Mouse (Mus musculus): ENCODE measurements at regions not wholly inside any gene's neighbourhood (a gene's known extent, or its start where the extent isn't known, plus 50 kb on each side); places are given as distances from the start of the nearest gene placed in this dataset.
A peak's percentile ranks its signal among the peaks of the same experiment; 100 is the strongest.

DNA sequence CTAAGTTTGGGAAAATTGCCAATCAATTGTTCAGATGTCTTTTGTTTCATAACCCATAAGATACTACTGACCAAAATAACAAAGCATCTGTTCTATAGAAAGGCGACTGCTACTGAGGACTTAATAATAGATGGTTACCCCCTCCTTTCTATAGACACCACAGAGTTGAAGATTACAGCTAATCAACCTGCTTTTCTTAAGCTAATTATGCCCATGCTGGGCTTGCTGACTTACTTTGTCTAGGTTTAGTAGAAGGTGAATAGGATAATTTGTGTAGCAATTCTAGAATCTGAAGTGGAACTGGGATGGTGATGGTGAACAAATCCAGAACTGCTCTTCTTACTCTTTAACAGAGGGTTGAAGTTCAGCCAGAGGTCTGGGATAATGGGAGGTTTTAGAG lies 53.8 kb upstream of the Tbx18 start:
- no peaks in the 10 kb centered on the region for H3K9me3 ChIP-seq (ENCODE audit: control insufficient read depth, low read length)
- no peak for DNase-seq (ENCODE audit: low spot score)
- ATAC-seq (ENCODE audit: low FRiP score, low read depth): no peak
- H3K27ac ChIP-seq (replicated peaks; ENCODE audit: low read depth, low read length): no peak overlapping the region
- no peaks in the 10 kb centered on the region for H3K36me3 ChIP-seq (ENCODE audit: control insufficient read depth, insufficient read depth, low read length)
- H3K4me2 ChIP-seq (replicated peaks; ENCODE audit: low read depth, low read length, severe bottlenecking): no peak overlapping the region
- 79% methylated on average over 1 of the region's 1 CpGs for WGBS
- no peak for TF ChIP-seq POLR2A (IDR thresholded peaks at IDR 0.05; ENCODE audit: borderline replicate concordance, extremely low read depth, insufficient read depth, insufficient read length)
- no peak overlapping the region for H3K9ac ChIP-seq (ENCODE audit: low read depth, low read length, severe bottlenecking)
- H3K27me3 ChIP-seq (ENCODE audit: control insufficient read depth, insufficient read depth, low read length): no peaks in the 10 kb centered on the region
- H3K4me1 ChIP-seq (ENCODE audit: control insufficient read depth, insufficient read depth, low read length): 0 out of 2 replicates have a peak, but pooled peaks cover 4% of the 10 kb centered on the region
- H3K4me3 ChIP-seq (replicated peaks; ENCODE audit: low read length): no peak overlapping the region

DNA sequence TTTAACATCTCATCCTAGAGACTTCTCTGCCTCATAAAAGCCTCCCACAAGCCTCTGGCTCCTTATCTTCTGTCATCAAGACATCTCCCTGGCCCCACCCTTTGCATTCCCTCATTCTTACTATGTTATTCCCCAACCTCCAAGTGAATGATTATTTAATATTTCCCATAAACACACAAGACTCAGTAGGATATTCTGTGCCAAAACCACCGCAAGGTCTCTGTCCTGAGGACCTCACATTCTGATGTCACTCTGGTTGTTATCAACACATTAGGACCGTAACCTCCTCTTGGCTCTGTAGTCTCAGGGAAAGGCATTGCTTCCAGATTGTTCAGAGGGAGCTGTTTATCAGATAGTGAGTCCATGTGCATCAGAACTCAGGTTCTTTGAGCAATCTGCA lies 80.7 kb upstream of the Tbx18 start:
- H3K9ac ChIP-seq (ENCODE audit: low read depth, low read length, severe bottlenecking): no peak overlapping the region
- H3K36me3 ChIP-seq (ENCODE audit: control insufficient read depth, insufficient read depth, low read length): no peaks in the 10 kb centered on the region
- DNase-seq (ENCODE audit: low spot score): no peak
- TF ChIP-seq POLR2A (IDR thresholded peaks at IDR 0.05; ENCODE audit: borderline replicate concordance, extremely low read depth, insufficient read depth, insufficient read length): no peak
- ATAC-seq (ENCODE audit: low FRiP score, low read depth): no peak
- no peak overlapping the region for H3K4me2 ChIP-seq (replicated peaks; ENCODE audit: low read depth, low read length, severe bottlenecking)
- WGBS: 80% methylated on average over 2 of the region's 2 CpGs
- no peak overlapping the region for H3K27ac ChIP-seq (replicated peaks; ENCODE audit: low read depth, low read length)
- no peak overlapping the region for H3K4me3 ChIP-seq (replicated peaks; ENCODE audit: low read length)
- H3K9me3 ChIP-seq (ENCODE audit: control insufficient read depth, low read length): no peaks in the 10 kb centered on the region
- no peaks in the 10 kb centered on the region for H3K27me3 ChIP-seq (ENCODE audit: control insufficient read depth, insufficient read depth, low read length)
- H3K4me1 ChIP-seq (ENCODE audit: control insufficient read depth, insufficient read depth, low read length): no peaks in the 10 kb centered on the region

DNA sequence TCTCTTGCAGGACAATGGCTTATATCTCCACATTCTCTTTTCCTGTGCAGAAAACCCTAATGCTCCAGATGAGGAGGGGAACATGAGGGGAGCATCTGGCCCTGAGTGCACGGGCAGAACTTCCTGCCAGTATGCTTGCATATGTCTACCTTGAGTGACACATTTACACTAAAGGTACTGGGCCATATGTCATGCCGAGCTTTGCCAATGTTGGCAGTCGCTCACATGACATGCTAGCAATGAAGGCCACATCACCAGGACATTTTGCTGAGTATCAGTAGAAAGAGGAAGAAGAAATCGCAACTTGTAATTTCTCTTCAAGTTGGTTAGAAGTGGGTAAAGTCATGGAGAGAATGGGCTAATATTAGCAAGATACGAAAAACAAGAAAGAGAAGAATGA lies 91.2 kb upstream of the Tbx18 start:
- ATAC-seq (ENCODE audit: low FRiP score, low read depth): no peak
- WGBS: 75% methylated on average over 5 of the region's 5 CpGs

DNA sequence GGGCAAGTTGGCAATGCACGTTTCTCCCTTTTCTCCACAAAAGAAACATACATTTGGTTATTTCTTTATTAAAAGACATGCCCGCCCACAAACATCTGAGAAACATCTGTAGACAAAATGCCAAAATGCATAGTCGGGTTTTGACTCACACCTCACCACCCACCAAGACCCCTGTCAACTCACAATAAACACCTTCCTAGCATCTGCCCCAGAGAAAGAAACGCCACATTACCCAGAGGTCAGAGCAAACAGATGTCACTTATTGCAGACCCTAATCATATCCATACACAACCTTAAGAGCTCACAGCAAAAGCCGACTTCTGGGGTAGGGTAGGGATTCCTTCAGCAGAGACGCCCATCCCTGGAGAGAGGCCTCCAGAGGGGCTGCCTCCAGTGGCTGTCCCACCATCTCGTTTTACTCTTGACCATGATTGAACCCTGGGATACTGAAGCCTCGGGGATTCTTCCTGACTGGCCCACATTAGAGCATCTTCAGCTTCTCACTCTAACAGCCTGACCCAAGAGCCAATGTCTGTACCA lies 93.7 kb upstream of the Tbx18 start:
- no peaks in the 10 kb centered on the region for H3K36me3 ChIP-seq (ENCODE audit: control insufficient read depth, insufficient read depth, low read length)
- DNase-seq (ENCODE audit: low spot score) (peak; percentile 14), ATAC-seq (ENCODE audit: low FRiP score, low read depth) (no peak)
- no peaks in the 10 kb centered on the region for H3K27me3 ChIP-seq (ENCODE audit: control insufficient read depth, insufficient read depth, low read length)
- no peak overlapping the region for H3K27ac ChIP-seq (replicated peaks; ENCODE audit: low read depth, low read length)
- TF ChIP-seq POLR2A (IDR thresholded peaks at IDR 0.05; ENCODE audit: borderline replicate concordance, extremely low read depth, insufficient read depth, insufficient read length): no peak
- H3K9ac ChIP-seq (ENCODE audit: low read depth, low read length, severe bottlenecking): no peak overlapping the region
- H3K4me1 ChIP-seq (ENCODE audit: control insufficient read depth, insufficient read depth, low read length): 0 out of 2 replicates have a peak, but pooled peaks cover 4% of the 10 kb centered on the region
- H3K9me3 ChIP-seq (ENCODE audit: control insufficient read depth, low read length): no peaks in the 10 kb centered on the region
- 25% methylated on average over 8 of the region's 8 CpGs for WGBS
- no peak overlapping the region for H3K4me3 ChIP-seq (replicated peaks; ENCODE audit: low read length)
- H3K4me2 ChIP-seq (replicated peaks; ENCODE audit: low read depth, low read length, severe bottlenecking): no peak overlapping the region

More for the DNA sequence above, 91.2 kb upstream of the Tbx18 start:
- no peak overlapping the region for H3K27ac ChIP-seq (replicated peaks; ENCODE audit: low read depth, low read length)
- H3K9me3 ChIP-seq (ENCODE audit: control insufficient read depth, low read length): no peaks in the 10 kb centered on the region
- H3K27me3 ChIP-seq (ENCODE audit: control insufficient read depth, insufficient read depth, low read length): no peaks in the 10 kb centered on the region
- H3K4me1 ChIP-seq (ENCODE audit: control insufficient read depth, insufficient read depth, low read length): 0 out of 2 replicates have a peak, but pooled peaks cover 4% of the 10 kb centered on the region
- TF ChIP-seq POLR2A (IDR thresholded peaks at IDR 0.05; ENCODE audit: borderline replicate concordance, extremely low read depth, insufficient read depth, insufficient read length): no peak
- no peak overlapping the region for H3K4me3 ChIP-seq (replicated peaks; ENCODE audit: low read length)
- no peak overlapping the region for H3K9ac ChIP-seq (ENCODE audit: low read depth, low read length, severe bottlenecking)
- no peaks in the 10 kb centered on the region for H3K36me3 ChIP-seq (ENCODE audit: control insufficient read depth, insufficient read depth, low read length)
- no peak overlapping the region for H3K4me2 ChIP-seq (replicated peaks; ENCODE audit: low read depth, low read length, severe bottlenecking)
- DNase-seq (ENCODE audit: low spot score): no peak

DNA sequence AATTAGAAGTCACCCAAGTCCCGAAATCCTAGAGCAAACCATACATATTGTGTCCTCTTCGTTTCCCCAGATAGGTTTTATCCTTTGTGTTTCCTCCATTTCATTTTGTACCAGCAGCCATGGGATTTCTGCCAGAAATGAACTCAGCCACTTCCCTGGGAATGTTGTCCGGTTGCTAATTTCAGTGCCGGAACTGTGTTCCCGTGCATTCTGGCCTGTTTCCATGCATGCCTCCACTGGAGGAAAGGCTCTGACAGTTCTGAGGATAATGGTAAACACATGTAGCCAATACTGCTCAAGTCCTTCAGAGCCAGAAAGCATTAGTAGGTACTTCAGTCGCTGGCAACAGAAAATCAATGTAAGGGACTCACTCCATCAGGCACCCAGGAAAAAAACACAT lies 112.8 kb upstream of the Tbx18 start:
- H3K36me3 ChIP-seq (ENCODE audit: control insufficient read depth, insufficient read depth, low read length): no peaks in the 10 kb centered on the region
- no peak overlapping the region for H3K27ac ChIP-seq (replicated peaks; ENCODE audit: low read depth, low read length)
- H3K9me3 ChIP-seq (ENCODE audit: control insufficient read depth, low read length): no peaks in the 10 kb centered on the region
- ATAC-seq (ENCODE audit: low FRiP score, low read depth): peak; percentile 82
- DNase-seq (ENCODE audit: low spot score): peak; percentile 83
- H3K27me3 ChIP-seq (ENCODE audit: control insufficient read depth, insufficient read depth, low read length): no peaks in the 10 kb centered on the region
- no peak for TF ChIP-seq POLR2A (IDR thresholded peaks at IDR 0.05; ENCODE audit: borderline replicate concordance, extremely low read depth, insufficient read depth, insufficient read length)
- no peaks in the 10 kb centered on the region for H3K4me1 ChIP-seq (ENCODE audit: control insufficient read depth, insufficient read depth, low read length)
- H3K4me3 ChIP-seq (replicated peaks; ENCODE audit: low read length): no peak overlapping the region
- H3K4me2 ChIP-seq (replicated peaks; ENCODE audit: low read depth, low read length, severe bottlenecking): no peak overlapping the region
- 22% methylated on average over 6 of the region's 6 CpGs for WGBS
- H3K9ac ChIP-seq (ENCODE audit: low read depth, low read length, severe bottlenecking): no peak overlapping the region

DNA sequence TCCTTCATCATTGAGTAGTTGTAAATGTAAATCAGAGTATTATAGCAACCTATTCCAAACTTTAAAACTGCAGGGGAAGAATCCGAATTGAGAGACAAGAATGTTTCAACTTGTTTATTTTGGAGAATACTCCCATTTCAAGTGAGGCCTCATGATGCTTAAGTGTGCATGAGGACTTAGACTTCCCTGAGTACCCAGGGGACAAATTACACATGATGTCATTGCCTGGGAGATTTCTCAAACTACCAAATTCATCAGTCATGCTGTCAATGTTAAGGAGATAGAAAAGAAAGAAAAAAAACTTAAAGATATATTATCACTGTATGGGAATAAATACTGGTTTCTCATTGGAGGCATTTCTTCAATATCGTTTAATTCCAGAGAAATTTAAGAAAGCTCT lies 113.4 kb upstream of the Tbx18 start:
- H3K9me3 ChIP-seq (ENCODE audit: control insufficient read depth, low read length): no peaks in the 10 kb centered on the region
- H3K27me3 ChIP-seq (ENCODE audit: control insufficient read depth, insufficient read depth, low read length): no peaks in the 10 kb centered on the region
- TF ChIP-seq POLR2A (IDR thresholded peaks at IDR 0.05; ENCODE audit: borderline replicate concordance, extremely low read depth, insufficient read depth, insufficient read length): no peak
- WGBS: 77% methylated on average over 2 of the region's 2 CpGs
- ATAC-seq (ENCODE audit: low FRiP score, low read depth): no peak
- H3K4me1 ChIP-seq (ENCODE audit: control insufficient read depth, insufficient read depth, low read length): no peaks in the 10 kb centered on the region
- no peak overlapping the region for H3K4me2 ChIP-seq (replicated peaks; ENCODE audit: low read depth, low read length, severe bottlenecking)
- H3K9ac ChIP-seq (ENCODE audit: low read depth, low read length, severe bottlenecking): no peak overlapping the region
- H3K36me3 ChIP-seq (ENCODE audit: control insufficient read depth, insufficient read depth, low read length): no peaks in the 10 kb centered on the region
- H3K4me3 ChIP-seq (replicated peaks; ENCODE audit: low read length): no peak overlapping the region
- H3K27ac ChIP-seq (replicated peaks; ENCODE audit: low read depth, low read length): no peak overlapping the region
- DNase-seq (ENCODE audit: low spot score): no peak
